Mouse (Mus musculus) adrenal gland, postnatal 25 days (tissue): ENCODE measurements at regions not wholly inside any gene's neighbourhood (a gene's known extent, or its start where the extent isn't known, plus 50 kb on each side); places are given as distances from the start of the nearest gene placed in this dataset.

Experiments
- DNase-seq: peaks from one replicate; pipeline ENCODE4 v3.0.0; 2021; ENCODE audit warnings: mixed read lengths

DNA sequence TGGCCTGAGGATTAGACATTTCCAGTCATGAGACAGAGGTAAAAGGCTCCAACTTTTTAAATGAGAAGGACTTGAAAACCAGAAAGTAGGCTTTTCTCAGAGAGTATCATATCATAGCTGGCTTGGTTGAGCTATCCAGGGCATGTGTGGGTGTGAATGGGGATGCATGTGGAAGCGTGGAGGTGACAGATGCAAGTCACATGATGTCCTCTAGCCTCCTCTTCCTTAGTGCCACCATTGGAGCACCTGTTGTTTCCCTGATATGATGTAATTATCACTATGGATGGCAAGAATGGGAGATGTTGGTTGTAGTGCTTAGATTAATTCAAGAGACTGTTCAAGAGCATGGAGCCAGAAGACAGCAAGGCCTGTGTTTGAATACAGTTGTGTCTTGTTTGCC lies 510.0 kb downstream of the Ccdc171 start:
- no peak for DNase-seq

- DNase-seq: no peak
Measured at GRCm38 (mm10) chr4:84037535-84037934, 512.2 kb downstream of the Ccdc171 start.

- DNase-seq: no peak
Measured at GRCm38 (mm10) chr4:84050243-84050642, 524.9 kb downstream of the Ccdc171 start.

DNA sequence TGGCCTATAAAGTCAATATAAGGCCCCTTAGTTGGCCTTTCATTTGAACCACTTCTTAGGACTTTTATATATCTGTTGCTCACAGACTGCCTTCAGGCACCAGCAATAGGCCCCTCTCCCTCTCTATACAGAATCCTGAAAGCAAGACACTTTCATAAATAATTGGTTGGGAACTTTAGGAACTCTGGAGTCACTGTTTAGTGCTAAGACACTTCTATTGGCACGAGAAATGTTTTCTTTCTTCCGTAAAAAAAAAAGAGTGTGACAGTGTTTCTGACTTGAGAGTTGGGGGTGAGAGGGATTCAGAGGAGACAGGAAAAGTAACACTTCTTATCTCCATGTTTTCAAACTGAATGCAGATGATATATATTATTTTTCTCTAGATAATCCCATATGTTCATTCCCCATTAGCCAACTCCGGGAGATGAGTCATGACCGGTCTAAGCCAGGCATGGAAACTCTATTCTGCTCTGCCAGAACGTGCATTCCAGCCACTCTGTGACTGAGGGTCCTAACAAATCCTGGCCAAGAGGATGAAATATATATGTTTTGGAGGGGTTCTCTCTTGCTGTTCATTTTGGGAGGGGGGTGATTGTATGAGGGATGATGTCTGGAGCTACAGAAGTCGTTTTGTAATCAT lies 531.6 kb downstream of the Ccdc171 start:
- DNase-seq: no peak

GRCm38 (mm10) chr4:84060187-84060586 lies 534.8 kb downstream of the Ccdc171 start:
- DNase-seq: no peak

DNA sequence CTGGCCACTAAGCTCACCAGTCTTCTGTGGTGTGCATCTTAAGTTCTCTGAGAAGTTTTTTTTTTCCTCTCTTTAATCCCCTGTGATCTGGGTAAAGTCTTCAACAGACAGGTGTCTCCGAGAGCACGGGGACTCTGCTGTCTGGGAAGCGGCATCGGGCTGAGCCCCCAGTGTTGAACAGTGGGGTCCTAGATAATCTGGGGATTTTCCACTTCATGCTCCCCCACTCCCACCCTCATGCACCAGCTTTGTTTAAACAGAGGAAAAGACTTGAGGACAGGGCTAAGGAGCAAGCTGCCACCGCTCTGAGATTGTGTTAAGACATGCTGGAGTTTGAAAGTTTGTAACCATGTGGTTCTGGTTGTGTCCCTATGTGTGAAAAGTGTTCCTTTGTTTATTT lies 538.4 kb downstream of the Ccdc171 start:
- DNase-seq: no peak

DNA sequence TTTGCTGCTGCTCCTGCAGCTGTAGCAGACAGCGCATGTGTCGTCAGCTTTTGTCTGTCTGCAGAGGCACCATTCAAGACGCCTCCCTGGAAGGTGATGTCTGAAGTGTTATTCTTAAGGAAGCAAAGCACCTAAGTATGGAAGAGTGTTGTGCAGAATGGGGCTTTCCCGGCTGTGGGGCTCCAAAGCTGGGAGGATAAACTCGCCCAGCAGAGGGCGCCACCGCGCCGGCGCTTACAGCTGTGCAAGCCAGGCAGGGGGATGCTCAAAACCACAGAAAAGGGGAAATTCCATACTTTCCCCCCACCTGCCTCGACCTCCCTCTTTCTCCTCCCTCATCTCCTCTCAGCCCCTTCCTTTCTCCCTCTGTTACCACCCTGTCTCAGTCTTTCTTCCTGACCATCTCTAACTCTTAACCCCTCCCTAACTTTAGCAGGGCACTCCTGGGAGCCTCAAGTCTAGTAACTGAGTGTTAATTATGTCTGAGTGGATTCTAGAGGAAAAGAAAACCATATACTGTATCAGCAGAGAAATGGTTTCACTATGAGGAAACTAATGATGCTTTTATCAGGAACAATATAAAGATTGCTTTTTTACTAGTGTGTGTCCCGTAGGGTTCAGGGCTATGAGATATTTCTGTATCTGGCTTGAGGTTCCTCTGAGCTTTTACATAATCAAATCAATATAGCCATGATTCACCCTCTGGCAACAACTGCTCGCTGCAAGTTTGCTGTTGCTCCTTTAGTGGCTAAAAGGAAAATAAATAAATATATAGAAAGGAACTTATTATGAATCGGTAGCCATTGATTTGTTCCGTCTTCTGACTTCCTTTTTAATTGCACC lies 539.5 kb downstream of the Ccdc171 start:
- DNase-seq: peak; percentile 87

DNA sequence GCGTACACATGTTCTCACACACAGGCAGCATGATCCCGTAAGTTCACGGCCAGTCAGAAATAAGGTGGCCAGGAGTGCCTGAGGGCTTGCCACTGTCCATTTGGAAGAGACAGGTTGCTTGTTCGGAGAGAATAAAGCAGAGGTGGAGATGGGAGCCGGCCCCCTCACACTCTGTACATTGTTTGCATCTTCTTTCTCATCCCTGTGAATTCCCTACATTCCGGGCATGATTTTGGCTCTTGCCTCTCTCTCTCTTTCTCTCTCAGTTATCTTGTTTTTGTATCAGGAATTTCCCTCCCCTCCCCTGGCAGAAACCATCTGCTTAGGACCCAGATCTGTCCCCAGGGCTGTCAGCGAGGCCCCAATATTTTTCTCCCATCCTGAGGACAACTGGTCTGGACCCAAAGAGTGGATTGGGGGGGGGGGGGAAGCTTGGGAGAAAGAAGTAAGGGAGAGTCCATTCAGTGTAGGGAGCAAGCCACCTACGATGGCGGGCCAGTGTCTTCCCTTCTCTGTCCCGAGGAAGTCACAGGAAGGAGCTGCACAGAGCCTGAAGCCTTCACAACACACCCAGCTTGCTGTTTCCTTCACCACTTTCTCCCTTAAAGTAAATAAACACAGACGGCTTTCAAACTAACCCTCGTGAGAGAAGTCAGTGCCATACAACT lies 540.2 kb downstream of the Ccdc171 start:
- no peak for DNase-seq

GRCm38 (mm10) chr4:84067931-84068575 lies 542.7 kb downstream of the Ccdc171 start:
- no peak for DNase-seq

DNA sequence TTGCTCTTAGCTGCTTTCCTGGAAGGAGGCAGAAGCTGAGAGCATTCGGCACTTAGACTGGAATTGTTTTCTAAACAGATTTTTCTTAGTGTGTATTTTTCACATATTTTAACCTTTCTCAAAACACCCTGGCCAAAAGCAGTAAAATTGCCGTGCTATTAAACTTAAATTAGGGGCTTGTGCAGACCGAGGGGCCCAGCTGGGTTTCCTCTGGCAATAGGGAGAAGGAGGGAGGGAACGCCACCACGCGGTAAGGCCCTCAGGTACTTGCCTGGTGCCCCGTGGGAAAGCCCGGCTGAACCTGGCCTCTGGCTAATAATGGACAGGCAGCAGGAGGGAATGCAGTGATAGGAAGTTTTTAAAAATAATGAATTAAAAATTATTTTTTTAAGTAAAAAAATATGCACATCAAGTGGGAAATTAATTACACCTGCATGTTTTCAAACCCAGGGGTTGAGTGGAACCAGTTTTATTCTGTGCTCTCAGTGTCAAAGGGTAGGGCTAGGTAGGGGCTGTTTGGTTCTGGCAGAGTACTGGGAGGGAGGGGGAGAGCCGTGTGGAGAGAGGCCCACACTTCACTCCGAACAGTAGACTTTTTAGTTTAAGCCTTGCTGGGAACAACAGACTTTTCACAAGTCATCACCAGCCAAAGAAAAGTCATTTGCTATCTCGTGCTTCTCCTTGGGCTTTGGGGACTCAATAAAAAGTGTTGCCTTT lies 543.8 kb downstream of the Ccdc171 start:
- DNase-seq: no peak

GRCm38 (mm10) chr4:84069681-84070080 lies 544.3 kb downstream of the Ccdc171 start:
- DNase-seq: no peak

DNA sequence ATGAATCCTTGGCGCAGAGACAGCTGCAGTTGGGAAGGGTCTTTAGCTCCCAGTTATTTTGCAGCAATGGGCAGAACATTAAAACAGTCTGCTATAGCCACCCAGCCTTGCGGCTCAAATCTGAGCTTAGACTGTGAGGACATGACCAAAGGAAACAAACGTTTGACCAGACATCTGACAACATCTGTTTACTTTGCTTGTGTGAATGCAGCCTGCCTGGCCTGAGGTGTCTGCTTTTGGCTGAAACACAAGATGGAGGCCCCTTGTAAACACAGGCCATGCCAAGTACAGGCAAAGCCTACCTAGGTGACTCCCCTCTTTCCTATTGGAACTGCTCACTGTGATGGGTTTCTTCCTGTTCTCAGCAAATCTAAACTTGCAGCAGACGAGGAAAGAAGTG lies 544.7 kb downstream of the Ccdc171 start:
- no peak for DNase-seq

- DNase-seq: no peak
Measured at GRCm38 (mm10) chr4:84072096-84072495, 546.8 kb downstream of the Ccdc171 start.

DNA sequence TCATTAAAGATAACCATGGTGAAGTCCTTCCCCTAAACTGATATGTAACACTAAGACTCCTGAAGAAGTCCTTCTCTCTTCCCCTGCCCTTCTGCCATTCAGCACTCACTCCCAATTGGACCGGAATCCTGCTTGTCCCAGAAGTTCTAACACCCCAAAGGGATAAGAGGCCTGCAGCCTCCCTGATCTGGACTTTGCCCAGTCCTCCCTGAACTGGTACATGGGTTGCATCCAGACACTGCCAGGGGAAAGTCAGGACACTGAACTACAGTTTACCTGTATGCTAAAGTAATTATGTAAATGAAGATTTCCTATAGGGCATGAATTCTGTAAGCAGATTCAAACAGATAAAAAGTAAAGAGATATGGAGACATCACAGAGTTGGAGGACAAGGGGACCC lies 551.2 kb downstream of the Ccdc171 start:
- no peak for DNase-seq

DNA sequence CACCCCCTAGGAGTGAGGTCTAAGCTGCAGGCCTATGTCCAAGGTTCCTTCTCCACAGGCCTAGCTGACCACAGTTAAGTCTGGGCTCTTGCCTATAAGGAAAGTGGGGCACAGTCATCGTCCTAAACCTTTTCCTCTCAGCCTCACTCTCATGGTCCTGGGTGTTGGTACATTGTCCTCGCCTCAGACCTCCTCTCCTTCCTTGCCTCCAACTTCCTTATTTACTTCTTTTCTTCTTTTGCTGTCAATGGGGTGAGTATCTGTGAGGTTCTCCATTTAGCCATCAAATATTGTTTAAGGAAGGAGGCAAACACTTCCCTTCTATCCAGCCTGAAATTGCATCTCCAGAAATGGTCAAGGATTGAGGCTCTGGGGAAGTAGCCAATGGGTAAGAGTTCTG lies 554.2 kb downstream of the Ccdc171 start:
- DNase-seq: no peak

DNA sequence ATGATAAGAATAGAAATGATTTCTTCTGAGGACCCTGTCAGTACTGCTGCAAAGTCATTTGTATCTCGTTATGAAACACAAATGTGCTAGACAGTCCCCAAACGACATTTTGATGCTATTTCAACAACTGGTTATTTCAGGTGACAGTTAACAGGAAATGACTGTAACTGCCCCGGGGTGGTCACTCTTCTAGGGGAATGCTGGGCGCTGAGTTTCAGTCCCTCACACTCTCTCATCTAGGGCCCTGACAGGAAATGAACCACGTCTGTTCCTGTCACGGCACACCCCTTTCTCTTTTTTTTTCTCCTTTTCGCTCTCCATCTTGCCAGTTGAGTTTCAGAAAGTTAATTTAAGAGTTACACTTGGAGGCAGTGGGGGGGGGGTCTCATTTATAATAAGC lies 556.2 kb downstream of the Ccdc171 start:
- DNase-seq: no peak

GRCm38 (mm10) chr4:84088166-84088565 lies 562.8 kb downstream of the Ccdc171 start:
- DNase-seq: no peak

- DNase-seq: no peak
Measured at GRCm38 (mm10) chr4:84092509-84092908, 567.2 kb downstream of the Ccdc171 start.

DNA sequence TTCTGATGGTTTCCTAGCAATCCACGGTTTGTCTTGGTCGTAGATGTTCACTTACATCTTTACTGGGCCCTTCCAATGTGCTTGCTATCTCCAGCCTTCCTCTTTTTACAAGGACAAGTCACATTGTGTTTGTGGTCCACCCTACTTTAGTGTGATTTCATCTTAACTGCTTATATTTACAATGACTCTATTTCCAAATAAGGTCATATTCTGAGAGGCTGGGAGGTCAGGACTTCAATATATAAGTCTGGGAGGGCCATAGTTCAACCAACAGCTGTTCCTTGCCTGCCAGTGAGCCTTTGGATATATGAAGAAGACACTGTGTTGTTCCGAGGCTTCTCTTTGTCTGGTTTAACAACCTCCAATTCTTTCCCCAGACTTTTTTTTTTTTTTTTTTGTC lies 569.9 kb downstream of the Ccdc171 start:
- no peak for DNase-seq

- no peak for DNase-seq
Measured at GRCm38 (mm10) chr4:84096081-84096480, 570.7 kb downstream of the Ccdc171 start.

GRCm38 (mm10) chr4:84099071-84099470 lies 573.7 kb downstream of the Ccdc171 start:
- DNase-seq: no peak

- no peak for DNase-seq
Measured at GRCm38 (mm10) chr4:84101923-84102322, 573.2 kb downstream of the Bnc2 start.
